Mouse (Mus musculus) lung, postnatal 0 days (tissue): Measurements from ENCODE around the gene Rab6b.

ENCODE experiments used
- CTCF ChIP-seq: IDR thresholded peaks from 2 replicates; pipeline ENCODE4 v1.5.1; 2016; ENCODE audit warnings: antibody characterized with exemption, mild to moderate bottlenecking
- EP300 ChIP-seq: IDR thresholded peaks from 2 replicates; pipeline ENCODE4 v1.6.1; 2016; ENCODE audit warnings: antibody characterized with exemption, mild to moderate bottlenecking, control low read depth

- TF ChIP-seq CTCF (no peak), EP300 (no peak)
Observed at GRCm38 (mm10) chr9:103229037-103229867, 117.7 kb downstream of the Rab6b start.
